Mouse (Mus musculus) intestine, embryonic 16.5 days (tissue): ENCODE data around the gene Edar. TPM values are rescaled to one million over a fixed set of nuclear protein-coding genes. Genes with fewer than 3 reads are reported as not detected.

Experiments
- ATAC-seq: fragments of 200-750 bp; cut with Nextera tagmentation; 2 replicates; pipeline ENCODE4 v1.8.0; 2017; ENCODE audit warnings: moderate TSS enrichment, moderate library complexity
- H3K27ac ChIP-seq: fragments of 300-500 bp; sonication (generic); 2 replicates; pipeline ENCODE4 v1.5.1; 2014; ENCODE audit warnings: mild to moderate bottlenecking, low read length
- H3K27me3 ChIP-seq: fragments of 300-500 bp; sonication (generic); replicated peaks from 2 replicates; pipeline ENCODE4 v1.6.1; 2014; ENCODE audit warnings: low read length, control low read depth, mixed read lengths; ENCODE audit not compliant: control insufficient read depth, insufficient read depth
- H3K36me3 ChIP-seq: fragments of 300-500 bp; sonication (generic); 2 replicates; pipeline ENCODE4 v1.6.1; 2014; ENCODE audit warnings: low read length, control low read depth; ENCODE audit not compliant: control insufficient read depth, insufficient read depth
- H3K4me1 ChIP-seq: fragments of 300-500 bp; sonication (generic); 2 replicates; pipeline ENCODE4 v1.6.1; 2014; ENCODE audit warnings: low read length, control low read depth, mixed read lengths; ENCODE audit not compliant: control insufficient read depth, insufficient read depth
- H3K4me2 ChIP-seq: fragments of 300-500 bp; sonication (generic); 2 replicates; pipeline ENCODE4 v1.6.1; 2014; ENCODE audit warnings: low read depth, low read length, control low read depth
- H3K4me3 ChIP-seq: fragments of 300-500 bp; sonication (generic); 2 replicates; pipeline ENCODE4 v1.5.1; 2014; ENCODE audit warnings: mild to moderate bottlenecking, low read length
- H3K9ac ChIP-seq: fragments of 300-500 bp; sonication (generic); 2 replicates; pipeline ENCODE4 v1.6.1; 2014; ENCODE audit warnings: low read depth, low read length
- H3K9me3 ChIP-seq: fragments of 300-500 bp; sonication (generic); 2 replicates; pipeline ENCODE4 v1.6.1; 2016; ENCODE audit warnings: low read length, control low read depth; ENCODE audit not compliant: control insufficient read depth
- WGBS: fragments of 180-500 bp; shearing (Covaris S2); extraction: QIAGEN DNeasy Blood & Tissue Kit; methylation state at CpG from one replicate; pipeline ENCODE4 v1.1.7; 2014; 5-methylcytosine and 5-hydroxymethylcytosine counted together
- polyA plus RNA-seq: library from polyadenylated mRNA; unstranded; fragments of >200 nt; fragmentation: Nextera tagmentation; extraction: Ambion mirVana; gene quantifications from 2 replicates; pipeline ENCODE4 v1.2.1, GENCODE M21; 2015

The Edar gene
- polyA plus RNA-seq, 1 experiment from 2014 or later: 0.39 TPM

DNA sequence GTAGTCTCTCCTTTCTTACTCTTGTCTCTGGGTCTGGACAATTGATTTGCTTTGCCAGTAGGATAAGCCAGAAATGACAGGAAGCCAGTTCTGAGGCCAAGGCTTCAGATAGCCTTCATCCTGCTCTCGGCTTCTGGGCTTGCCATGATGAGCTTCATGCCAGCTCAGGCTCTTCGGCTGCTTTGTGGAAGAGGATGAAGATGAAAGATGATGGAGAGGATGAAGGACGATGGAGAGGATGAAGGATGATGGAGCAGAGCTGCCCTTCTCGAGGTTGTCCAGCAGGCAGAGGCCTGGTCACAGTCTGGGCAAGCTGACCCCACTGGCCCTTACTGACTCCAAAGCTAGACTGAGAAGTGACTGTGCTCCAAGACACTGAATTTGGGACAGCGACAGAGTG is 75.3 kb downstream of the Edar start:
- Histone ChIP-seq H3K9me3 (no peaks in the 10 kb centered on the region), H3K27me3 (no peaks in the 10 kb centered on the region), H3K36me3 (no peaks in the 10 kb centered on the region), H3K9ac (no peak overlapping the region), H3K27ac (no peak overlapping the region), H3K4me2 (no peak overlapping the region), H3K4me1 (no peaks in the 10 kb centered on the region), H3K4me3 (no peak overlapping the region)
- 91% methylated on average over 5 of the region's 5 CpGs for WGBS
- ATAC-seq: no peak

DNA sequence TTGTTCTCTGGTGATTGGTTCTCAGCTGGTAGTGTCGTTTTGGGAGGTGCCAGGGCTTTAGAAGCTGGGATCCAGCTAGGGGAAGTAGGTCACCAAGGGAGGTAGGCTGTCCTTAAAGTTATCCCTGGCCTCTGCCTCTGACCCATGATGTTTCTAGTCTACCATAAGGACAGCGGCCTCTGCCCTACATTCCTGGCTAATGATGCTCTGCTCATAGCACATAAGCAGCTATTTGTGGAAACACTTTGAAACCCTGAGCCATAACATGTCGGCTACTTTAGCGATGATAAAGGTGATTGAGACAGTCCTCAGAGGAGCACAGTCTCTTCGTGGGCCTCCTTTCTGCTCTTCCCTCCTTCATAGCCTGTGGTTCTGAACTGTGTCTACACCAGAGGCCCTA is 79.6 kb downstream of the Edar start:
- no peaks in the 10 kb centered on the region for H3K4me1 ChIP-seq
- no peak overlapping the region for H3K27ac ChIP-seq
- H3K9ac ChIP-seq: no peak overlapping the region
- WGBS: 68% methylated on average over 5 of the region's 5 CpGs
- no peak overlapping the region for H3K4me2 ChIP-seq
- no peaks in the 10 kb centered on the region for H3K36me3 ChIP-seq
- no peak overlapping the region for H3K4me3 ChIP-seq
- no peaks in the 10 kb centered on the region for H3K27me3 ChIP-seq
- no peaks in the 10 kb centered on the region for H3K9me3 ChIP-seq
- no peak for ATAC-seq

GRCm38 (mm10) chr10:58595197-58595596 is 80.3 kb downstream of the Edar start:
- Histone ChIP-seq H3K9me3 (no peaks in the 10 kb centered on the region), H3K27me3 (no peaks in the 10 kb centered on the region), H3K36me3 (no peaks in the 10 kb centered on the region), H3K4me3 (no peak overlapping the region), H3K9ac (no peak overlapping the region), H3K27ac (no peak overlapping the region), H3K4me2 (no peak overlapping the region), H3K4me1 (no peaks in the 10 kb centered on the region)
- WGBS: 89% methylated on average over 3 of the region's 3 CpGs
- ATAC-seq: no peak

DNA sequence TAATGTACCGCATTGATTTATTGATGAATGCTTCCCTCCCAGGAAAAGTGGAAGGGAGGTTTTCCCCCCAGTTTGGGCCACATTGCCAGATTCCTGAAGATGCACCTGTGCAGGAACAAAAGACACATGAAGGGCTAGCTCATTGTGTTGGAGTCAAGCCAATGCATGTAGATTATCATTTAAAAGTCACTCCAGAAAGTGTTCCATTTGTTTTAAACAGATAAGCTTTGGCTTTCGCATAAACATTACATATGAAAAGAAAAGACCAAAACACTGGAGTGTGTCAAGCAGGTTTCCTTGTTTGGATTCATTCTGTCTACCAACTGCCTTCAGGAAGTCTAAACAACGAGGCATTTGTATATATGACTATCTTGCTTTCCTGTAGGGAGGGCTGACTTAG is 81.0 kb downstream of the Edar start:
- Histone ChIP-seq H3K36me3 (no peaks in the 10 kb centered on the region), H3K27ac (no peak overlapping the region), H3K9ac (no peak overlapping the region), H3K9me3 (no peaks in the 10 kb centered on the region), H3K4me3 (no peak overlapping the region), H3K4me1 (no peaks in the 10 kb centered on the region), H3K4me2 (no peak overlapping the region), H3K27me3 (no peaks in the 10 kb centered on the region)
- WGBS: 58% methylated on average over 3 of the region's 3 CpGs
- ATAC-seq: no peak

DNA sequence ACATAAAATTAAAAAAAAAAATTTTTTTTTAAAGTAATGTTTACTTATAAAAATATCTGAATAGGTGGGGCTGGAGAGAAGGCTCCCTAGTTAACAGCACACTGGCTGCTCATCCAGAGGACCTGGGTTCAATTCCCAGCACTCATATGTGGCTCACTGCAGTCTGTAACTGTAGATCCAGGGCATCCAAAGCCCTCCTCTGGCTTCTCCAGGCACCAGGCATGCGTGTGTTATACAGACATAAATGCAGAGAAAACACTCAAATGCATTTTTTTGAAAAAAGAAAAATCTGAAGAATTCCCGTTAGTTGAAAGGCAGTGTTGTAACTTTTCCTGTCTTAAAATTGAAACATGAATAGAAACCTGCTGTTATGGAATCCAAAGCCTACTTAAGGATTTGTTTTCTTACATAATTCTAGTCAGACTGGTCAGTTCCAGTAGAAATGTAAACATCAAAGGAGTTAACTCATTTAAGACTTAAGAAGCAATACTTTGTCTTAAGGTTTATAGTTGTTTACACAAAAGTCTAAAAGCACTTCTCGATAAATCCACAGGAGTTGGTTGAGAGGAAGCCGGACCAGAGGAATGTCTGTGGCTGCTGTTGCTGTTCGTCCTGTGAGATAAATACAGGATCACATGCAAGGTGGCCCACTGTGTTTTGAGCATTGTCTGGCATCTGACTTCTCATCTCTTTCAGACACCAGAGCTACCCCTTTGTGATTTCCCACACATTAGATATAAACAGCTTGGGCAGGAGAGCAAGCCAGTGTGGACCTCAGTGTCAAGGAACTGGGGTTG is 89.8 kb downstream of the Edar start:
- Histone ChIP-seq H3K36me3 (no peaks in the 10 kb centered on the region), H3K9me3 (no peaks in the 10 kb centered on the region), H3K27ac (no peak overlapping the region), H3K4me1 (no peaks in the 10 kb centered on the region), H3K27me3 (no peaks in the 10 kb centered on the region), H3K4me3 (no peak overlapping the region), H3K9ac (no peak overlapping the region), H3K4me2 (no peak overlapping the region)
- 36% methylated on average over 5 of the region's 5 CpGs for WGBS
- no peak for ATAC-seq

- no peak overlapping the region for H3K9ac ChIP-seq
- H3K4me3 ChIP-seq: no peak overlapping the region
- H3K27me3 ChIP-seq: no peaks in the 10 kb centered on the region
- H3K4me2 ChIP-seq: no peak overlapping the region
- H3K27ac ChIP-seq: no peak overlapping the region
- ATAC-seq: no peak
- no peaks in the 10 kb centered on the region for H3K36me3 ChIP-seq
- WGBS: 70% methylated on average over 6 of the region's 6 CpGs
- H3K9me3 ChIP-seq: no peaks in the 10 kb centered on the region
- H3K4me1 ChIP-seq: no peaks in the 10 kb centered on the region
These were observed 114.9 kb downstream of the Edar start for GRCm38 (mm10) chr10:58560521-58560920.

DNA sequence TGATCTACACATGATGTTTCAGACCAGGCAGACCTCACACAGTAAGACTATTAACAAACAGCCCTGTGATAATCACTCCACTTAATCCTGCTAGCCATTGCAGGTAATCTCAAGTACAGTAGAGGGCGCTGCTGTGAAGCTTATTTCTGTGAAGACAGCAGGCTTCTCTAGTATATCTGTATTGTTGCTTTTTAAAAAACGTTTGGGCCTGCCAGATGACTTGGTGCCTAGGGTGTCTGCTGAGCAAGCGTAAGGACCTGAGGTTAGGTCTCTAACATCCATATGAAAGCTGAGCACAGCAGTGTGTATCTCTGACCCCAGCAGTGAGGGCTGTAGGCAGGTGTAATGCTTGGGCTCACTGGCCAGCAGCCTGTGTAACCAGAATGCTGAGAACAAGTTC is 115.6 kb downstream of the Edar start:
- no peaks in the 10 kb centered on the region for H3K27me3 ChIP-seq
- 0 out of 2 replicates have a peak, but pooled peaks have one; percentile 11 for ATAC-seq
- no peak overlapping the region for H3K27ac ChIP-seq
- no peak overlapping the region for H3K4me3 ChIP-seq
- 24% methylated on average over 3 of the region's 3 CpGs for WGBS
- no peak overlapping the region for H3K4me2 ChIP-seq
- H3K4me1 ChIP-seq: no peaks in the 10 kb centered on the region
- no peaks in the 10 kb centered on the region for H3K9me3 ChIP-seq
- no peaks in the 10 kb centered on the region for H3K36me3 ChIP-seq
- H3K9ac ChIP-seq: no peak overlapping the region

DNA sequence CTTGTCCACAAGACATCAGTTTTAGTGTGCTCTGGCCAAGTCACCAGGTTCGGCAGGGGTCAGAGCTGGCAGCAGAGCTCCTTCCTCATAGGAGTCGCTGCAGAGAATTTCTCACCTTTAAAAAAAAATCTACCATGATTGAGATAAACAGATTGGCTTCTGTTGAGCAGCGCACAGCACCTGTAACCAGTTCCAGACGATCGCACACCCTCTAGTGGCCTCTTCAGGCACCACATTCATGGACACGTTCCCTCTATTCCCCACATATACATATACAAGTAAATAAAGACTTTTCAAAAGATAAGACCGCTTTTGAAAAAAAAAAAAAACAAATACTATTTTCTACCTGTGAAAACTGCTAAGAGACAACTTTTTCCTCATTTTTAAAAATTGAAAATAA is 116.4 kb downstream of the Edar start:
- no peaks in the 10 kb centered on the region for H3K36me3 ChIP-seq
- H3K9ac ChIP-seq: no peak overlapping the region
- H3K9me3 ChIP-seq: no peaks in the 10 kb centered on the region
- 27% methylated on average over 7 of the region's 7 CpGs for WGBS
- no peaks in the 10 kb centered on the region for H3K4me1 ChIP-seq
- H3K4me3 ChIP-seq: no peak overlapping the region
- H3K27me3 ChIP-seq: no peaks in the 10 kb centered on the region
- no peak overlapping the region for H3K4me2 ChIP-seq
- no peak overlapping the region for H3K27ac ChIP-seq
- no peak for ATAC-seq

DNA sequence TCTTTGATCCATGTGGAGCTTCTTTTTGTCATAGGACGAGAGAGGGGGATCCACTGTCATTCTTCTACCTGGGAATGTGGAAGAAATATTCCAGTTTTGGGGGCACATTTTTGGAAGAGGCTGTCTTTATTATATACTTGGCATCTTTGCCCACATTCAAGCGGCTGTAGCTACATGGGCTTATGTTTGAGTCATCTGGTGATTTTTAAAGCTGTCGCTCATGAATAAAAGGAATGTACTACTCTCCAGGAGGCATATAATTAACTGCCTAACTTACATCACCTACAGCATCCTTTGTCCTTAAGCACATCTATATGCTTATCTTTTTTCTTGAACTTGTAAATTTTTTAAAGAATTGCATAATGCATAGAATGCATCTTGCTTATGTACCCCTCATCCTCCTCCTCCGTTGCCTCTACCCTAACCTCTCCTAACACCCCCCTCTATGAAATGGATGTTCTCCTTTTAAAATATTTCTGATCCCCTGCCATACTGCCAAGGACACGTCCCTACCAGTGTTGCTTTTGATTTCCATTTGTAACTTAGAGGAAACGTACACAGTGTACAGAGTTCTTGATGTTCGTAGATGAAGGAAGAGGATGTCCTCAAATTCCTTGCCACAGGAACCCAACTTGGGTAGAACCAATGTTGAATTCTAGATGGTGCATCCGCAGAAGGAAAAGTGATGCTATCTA is 120.6 kb downstream of the Edar start:
- WGBS: 89% methylated on average over 8 of the region's 8 CpGs
- no peak overlapping the region for H3K4me3 ChIP-seq

More for the DNA sequence above, 120.6 kb downstream of the Edar start:
- Histone ChIP-seq H3K27me3 (no peaks in the 10 kb centered on the region), H3K9ac (no peak overlapping the region), H3K9me3 (no peaks in the 10 kb centered on the region), H3K36me3 (no peaks in the 10 kb centered on the region), H3K4me1 (no peaks in the 10 kb centered on the region), H3K27ac (no peak overlapping the region), H3K4me2 (no peak overlapping the region)
- ATAC-seq: no peak
